Mouse (Mus musculus) liver, embryonic 14.5 days (tissue): ENCODE measurements around the gene Igll1. TPM values are rescaled to one million over a fixed set of nuclear protein-coding genes. Genes with fewer than 3 reads are reported as not detected.

ENCODE experiments used
- ATAC-seq: fragments of 200-750 bp; cut with Nextera tagmentation; 2 replicates; pipeline ENCODE4 v1.8.0; 2017; ENCODE audit warnings: moderate number of reproducible peaks, mild to moderate bottlenecking, moderate library complexity; ENCODE audit not compliant: insufficient read depth
- DNase-seq, 3 experiments: peaks; one replicate each; pipeline ENCODE4 v3.0.0-alpha.2; 2012 to 2013; ENCODE audit warnings: low read depth in 3 of 3, low spot score in 3 of 3
- H3K27ac ChIP-seq: fragments of 300-500 bp; sonication (generic); 2 replicates; pipeline ENCODE4 v1.5.1; 2014; ENCODE audit warnings: moderate library complexity, mild to moderate bottlenecking, control low read depth, inconsistent platforms
- H3K27me3 ChIP-seq: fragments of 300-500 bp; sonication (generic); 2 replicates; pipeline ENCODE4 v1.6.1; 2014; ENCODE audit warnings: mild to moderate bottlenecking, low read length, moderate library complexity; ENCODE audit not compliant: control insufficient read depth, insufficient read depth
- H3K36me3 ChIP-seq: fragments of 300-500 bp; sonication (generic); replicated peaks from 2 replicates; pipeline ENCODE4 v1.6.1; 2014; ENCODE audit warnings: low read depth; ENCODE audit not compliant: control insufficient read depth, insufficient read depth
- H3K4me1 ChIP-seq, 2 experiments: fragments of 200-500 bp in 1 of 2; fragments of 300-500 bp in 1 of 2; sonication (generic) in 1 of 2; replicated peaks; 2 replicates each; pipeline ENCODE4 v1.6.1; 2012 to 2014; ENCODE audit warnings: antibody characterized with exemption in 1 of 2, inconsistent platforms in 1 of 2, low read length in 1 of 2; ENCODE audit not compliant: control insufficient read depth in 2 of 2, insufficient read depth in 2 of 2
- H3K4me2 ChIP-seq: fragments of 300-500 bp; sonication (generic); 2 replicates; pipeline ENCODE4 v1.6.1; 2014; ENCODE audit warnings: low read depth, mild to moderate bottlenecking, control low read depth, moderate library complexity
- H3K4me3 ChIP-seq, 2 experiments: fragments of 200-500 bp in 1 of 2; fragments of 300-500 bp in 1 of 2; sonication (generic) in 1 of 2; 2 replicates each; pipeline ENCODE4 v1.5.1; 2012 to 2014; ENCODE audit warnings: low read depth in 2 of 2, low read length in 2 of 2, mild to moderate bottlenecking in 2 of 2, control low read depth in 1 of 2, inconsistent platforms in 1 of 2, moderate library complexity in 1 of 2; ENCODE audit not compliant: insufficient read depth in 1 of 2
- H3K9ac ChIP-seq: fragments of 300-500 bp; sonication (generic); replicated peaks from 2 replicates; pipeline ENCODE4 v1.6.1; 2014; ENCODE audit warnings: mild to moderate bottlenecking, control low read depth, moderate library complexity
- H3K9me3 ChIP-seq: fragments of 300-500 bp; sonication (generic); 2 replicates; pipeline ENCODE4 v1.6.1; 2016; ENCODE audit warnings: low read length, mixed read lengths; ENCODE audit not compliant: control insufficient read depth
- CTCF ChIP-seq: IDR thresholded peaks from 2 replicates; pipeline ENCODE4 v1.5.1; 2016; ENCODE audit warnings: antibody characterized with exemption, low read depth, control low read depth
- EP300 ChIP-seq: IDR thresholded peaks from 2 replicates; pipeline ENCODE4 v1.6.1; 2016; ENCODE audit warnings: antibody characterized with exemption, low read depth
- WGBS: fragments of 180-500 bp; shearing (Covaris S2); extraction: QIAGEN DNeasy Blood & Tissue Kit; methylation state at CpG from one replicate; pipeline ENCODE4 v1.1.7; 2014; ENCODE audit not compliant: insufficient replicate concordance; 5-methylcytosine and 5-hydroxymethylcytosine counted together
- polyA plus RNA-seq, 2 experiments: library from polyadenylated mRNA; depleted of rRNA in 1 of 2; stranded (reverse) in 1 of 2; unstranded in 1 of 2; fragments of >200 nt; fragmentation: Nextera tagmentation in 1 of 2; extraction: Ambion mirVana in 1 of 2; gene quantifications; 2 replicates each; pipeline versions ENCODE4 v1.2.1 to v1.2.3; 2012 to 2014

Gene Igll1
- polyA plus RNA-seq, 2 experiments, result 1.4 to 2.7 TPM

DNA sequence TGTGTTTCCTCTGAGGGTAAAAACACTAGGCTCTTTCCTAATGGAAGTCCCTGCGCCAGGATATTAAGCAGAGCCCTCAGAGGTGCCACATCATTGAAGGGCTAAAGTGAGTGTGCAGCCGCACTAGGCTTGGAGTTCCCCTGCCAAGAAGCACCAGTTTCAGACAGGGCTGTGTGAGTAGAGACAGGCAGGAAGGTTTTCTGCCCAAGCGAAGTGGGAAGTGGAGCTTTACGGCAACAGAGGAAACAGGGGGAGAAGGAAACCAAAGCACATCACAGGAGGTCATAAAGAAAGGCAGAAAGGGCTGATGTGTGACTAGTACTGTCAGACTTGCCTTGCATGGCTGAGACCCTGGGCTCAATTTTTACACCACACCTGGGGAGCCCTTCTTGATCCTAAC lies 38.5 kb upstream of the Igll1 start:
- H3K27ac ChIP-seq, result no peak overlapping the region
- no peak overlapping the region for H3K4me3 ChIP-seq
- 44% methylated on average over 4 of the region's 4 CpGs for WGBS
- H3K4me1 ChIP-seq, result peaks cover 0 to 4% of the 10 kb centered on the region in 2 experiments; a peak in 3 of 4 replicates
- TF ChIP-seq EP300 (no peak), CTCF (no peak)
- H3K9me3 ChIP-seq, result no peaks in the 10 kb centered on the region
- H3K36me3 ChIP-seq, result no peaks in the 10 kb centered on the region
- no peaks in the 10 kb centered on the region for H3K27me3 ChIP-seq
- no peak overlapping the region for H3K9ac ChIP-seq
- no peak overlapping the region for H3K4me2 ChIP-seq
- no peak for DNase-seq
- no peak for ATAC-seq

DNA sequence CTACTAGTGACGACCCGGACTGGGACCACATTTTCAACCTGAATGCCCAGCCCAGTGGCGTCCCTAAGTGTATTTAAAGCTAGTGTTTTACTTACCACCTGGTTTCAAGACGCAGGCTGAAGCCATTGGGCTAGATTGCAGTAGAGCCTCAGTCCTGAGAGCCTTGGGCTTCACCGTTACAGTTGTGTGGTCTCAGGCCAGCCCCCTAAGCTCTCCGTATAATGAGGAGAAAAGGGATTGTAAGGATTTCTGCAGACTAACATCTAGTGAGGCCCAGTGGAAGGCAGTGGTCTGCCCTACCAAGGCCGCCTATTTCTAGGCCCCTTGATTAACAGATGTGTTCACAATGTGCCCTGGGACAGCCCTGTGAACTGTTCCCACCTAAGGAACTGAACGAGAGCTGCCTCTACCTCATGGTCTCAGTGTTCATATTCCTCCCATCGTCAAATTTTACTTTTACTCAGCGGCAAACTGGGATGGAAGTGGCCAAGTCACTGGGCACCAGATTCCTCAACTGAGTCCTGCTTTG lies 33.3 kb upstream of the Igll1 start:
- H3K27ac ChIP-seq, result peak overlapping the region; percentile 18; the same call in 1 of the 2 replicates
- H3K9me3 ChIP-seq, result no peaks in the 10 kb centered on the region
- 0 out of 2 replicates have a peak, but pooled peaks have one; percentile 1 for ATAC-seq
- peak overlapping the region; percentile 71 for H3K9ac ChIP-seq
- WGBS, result 18% methylated on average over 10 of the region's 10 CpGs
- no peak for DNase-seq
- no peaks in the 10 kb centered on the region for H3K27me3 ChIP-seq
- no peak for TF ChIP-seq EP300
- no peak for TF ChIP-seq CTCF
- peak overlapping the region; percentile 88 for H3K4me2 ChIP-seq
- H3K4me3 ChIP-seq, result peak overlapping the region; percentile 65 to 83
- peaks cover 4% of the 10 kb centered on the region; the same call in 1 of the 2 replicates for H3K36me3 ChIP-seq
- H3K4me1 ChIP-seq, result peaks cover 6 to 11% of the 10 kb centered on the region in 2 experiments

DNA sequence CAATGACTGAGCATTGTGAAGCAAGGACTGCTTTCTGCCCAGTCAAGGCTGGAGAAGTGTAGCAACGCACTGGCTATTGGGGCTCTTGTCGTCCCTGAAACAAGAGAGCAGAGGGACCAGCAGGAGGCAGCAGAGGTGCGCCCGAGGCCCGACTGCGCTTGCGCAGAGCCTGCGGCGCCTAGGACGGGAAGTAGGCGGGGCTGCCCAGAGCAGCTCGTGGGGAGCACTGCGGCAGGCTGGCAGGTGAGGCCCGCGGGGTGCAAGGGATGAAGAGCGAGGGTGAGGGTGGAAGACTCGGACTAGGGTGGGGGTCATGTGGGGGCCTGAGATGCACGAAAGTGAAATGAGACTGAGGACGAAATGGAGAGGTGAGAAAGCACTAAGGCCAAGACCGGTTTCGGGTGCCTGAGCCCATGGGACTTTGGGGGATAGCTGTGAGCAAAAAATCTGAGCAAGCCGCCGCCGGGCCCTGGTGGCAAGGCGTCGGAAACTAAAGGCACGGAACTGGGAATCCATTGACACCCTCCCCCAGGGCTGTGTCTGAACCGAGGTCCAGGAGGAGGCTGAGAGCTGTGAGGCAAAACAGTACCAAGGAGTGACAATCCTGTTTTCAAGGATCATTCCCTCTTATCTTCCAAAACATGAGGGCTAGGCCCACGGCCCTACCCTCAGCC lies 32.7 kb upstream of the Igll1 start, which contains the start of gene Ppm1f:
Gene Ppm1f (plus strand): TSS at position 88 of the 674 bp plus-strand sequence.
- Histone ChIP-seq H3K9me3 (no peaks in the 10 kb centered on the region), H3K9ac (peak within 1 kb of the TSS; percentile 71), H3K36me3 (peaks cover 4% of the 10 kb centered on the region; the same call in 1 of the 2 replicates), H3K27ac (peak within 1 kb of the TSS; percentile 18; the same call in 1 of the 2 replicates), H3K4me1 (peaks cover 6 to 11% of the 10 kb centered on the region in 2 experiments), H3K4me3 (peak within 1 kb of the TSS; percentile 65 to 83), H3K4me2 (peak within 1 kb of the TSS; percentile 88), H3K27me3 (no peaks in the 10 kb centered on the region)
- WGBS, result under 1% methylated on average over 29 of the region's 29 CpGs
- no peak for TF ChIP-seq EP300
- peak; percentile 97 for TF ChIP-seq CTCF
- DNase-seq (peak; percentile 79 to 83 (median 83)), ATAC-seq (peak; percentile 91)

- H3K9me3 ChIP-seq, result no peaks in the 10 kb centered on the region
- 0 out of 2 replicates have a peak overlapping the region, but pooled peaks have one; percentile 32 for H3K9ac ChIP-seq
- no peaks in the 10 kb centered on the region for H3K27me3 ChIP-seq
- H3K4me3 ChIP-seq, result peak overlapping the region in 1 of 2 experiments; percentile 65; a peak in 1 of 4 replicates
- DNase-seq (no peak), ATAC-seq (no peak; the same call in 1 of the 2 replicates)
- H3K27ac ChIP-seq, result no peak overlapping the region
- TF ChIP-seq CTCF (no peak), EP300 (no peak)
- peak overlapping the region; percentile 88 for H3K4me2 ChIP-seq
- H3K36me3 ChIP-seq, result peaks cover 7% of the 10 kb centered on the region
- H3K4me1 ChIP-seq, result peaks cover 6 to 11% of the 10 kb centered on the region in 2 experiments
- WGBS, result 8% methylated on average over 4 of the region's 4 CpGs
Measured at GRCm38 (mm10) chr16:16896015-16896381, 32.2 kb upstream of the Igll1 start.

DNA sequence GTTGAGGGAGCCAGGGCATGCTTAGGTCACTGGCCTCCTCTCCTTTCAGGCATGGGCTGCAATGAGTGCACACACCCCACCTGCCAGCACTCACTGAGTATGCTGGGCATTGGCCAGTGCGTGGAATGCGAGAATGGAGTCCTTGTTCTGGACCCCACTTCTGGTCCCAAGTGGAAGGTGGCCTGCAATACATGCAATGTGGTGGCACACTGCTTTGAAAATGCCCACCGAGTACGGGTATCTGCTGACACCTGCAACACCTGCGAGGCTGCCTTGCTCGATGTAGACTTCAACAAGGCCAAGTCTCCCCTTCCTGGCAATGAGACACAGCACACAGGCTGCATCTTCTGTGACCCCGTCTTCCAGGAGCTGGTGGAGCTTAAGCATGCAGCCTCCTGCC lies 28.6 kb upstream of the Igll1 start:
- Histone ChIP-seq H3K4me2 (no peak overlapping the region), H3K4me1 (peaks cover 6 to 7% of the 10 kb centered on the region in 2 experiments), H3K27ac (no peak overlapping the region), H3K9ac (no peak overlapping the region), H3K9me3 (no peaks in the 10 kb centered on the region), H3K36me3 (peaks cover 29% of the 10 kb centered on the region), H3K27me3 (no peaks in the 10 kb centered on the region), H3K4me3 (no peak overlapping the region)
- DNase-seq (no peak), ATAC-seq (no peak)
- WGBS, result 86% methylated on average over 7 of the region's 7 CpGs
- TF ChIP-seq CTCF, result no peak
- TF ChIP-seq EP300, result no peak
